In genomic region chr2:152392786-152393185, GRCm38 (mm10) we compare ENCODE assay signal across 8 mouse cellular contexts. TPM values are rescaled to one million over a fixed set of nuclear protein-coding genes. Genes with fewer than 3 reads are reported as not detected.
DNase-seq lines count a peak whose midpoint lies in the region; ATAC-seq and TF ChIP-seq lines count a peak whose summit lies in the region.

No protein-coding gene starts in this region.

- peak; percentile 66 to 70 for DNase-seq in heart, adult 18-20 months
- DNase-seq in heart, embryonic 10.5 days (ENCODE audit: low spot score), result no peak
- peak; percentile 74 for DNase-seq in 3T3-L1 (ENCODE audit: low read depth, low spot score)
- DNase-seq in Muller cell, postnatal 12 days (ENCODE audit: inconsistent ontology term), result peak; percentile 53
- peak; percentile 79 for DNase-seq in embryo, embryonic 11 days
- DNase-seq in kidney, postnatal 0 days (ENCODE audit: low spot score), result peak; percentile 94
- DNase-seq in naive thymus-derived CD4-positive, alpha-beta T cell, adult 2 months (ENCODE audit: low read depth), result peak; percentile 62
- no peak for DNase-seq in testis, postnatal 14 days (ENCODE audit: low spot score)

- ATAC-seq in kidney, postnatal 0 days (replicated peaks; ENCODE audit: low FRiP score, low read depth), result no peak

- H3K4me1 ChIP-seq in heart, embryonic 10.5 days, result peaks cover 32% of the 10 kb centered on the region
- peaks cover 15% of the 10 kb centered on the region; the same call in 1 of the 2 replicates for H3K4me1 ChIP-seq in kidney, postnatal 0 days (replicated peaks; ENCODE audit: insufficient read depth, low read length)

- H3K4me3 ChIP-seq in heart, embryonic 10.5 days, result no peak overlapping the region
- no peak overlapping the region for H3K4me3 ChIP-seq in kidney, postnatal 0 days (replicated peaks; ENCODE audit: low read depth, low read length)

- H3K27ac ChIP-seq in heart, embryonic 10.5 days, result no peak overlapping the region
- H3K27ac ChIP-seq in kidney, postnatal 0 days, result no peak overlapping the region

- 14% methylated on average over 3 of the region's 3 CpGs for WGBS in heart, embryonic 10.5 days
- WGBS in kidney, postnatal 0 days, result 14% methylated on average over 3 of the region's 3 CpGs

- H3K9ac ChIP-seq in kidney, postnatal 0 days (ENCODE audit: low read depth, low read length), result no peak overlapping the region

- H3K27me3 ChIP-seq in heart, embryonic 10.5 days (ENCODE audit: insufficient read depth, poor library complexity, severe bottlenecking), result no peaks in the 10 kb centered on the region
- H3K27me3 ChIP-seq in kidney, postnatal 0 days (ENCODE audit: insufficient read depth, low read length), result no peaks in the 10 kb centered on the region

- H3K4me2 ChIP-seq in kidney, postnatal 0 days (ENCODE audit: low read length), result no peak overlapping the region

- H3K9me3 ChIP-seq in heart, embryonic 10.5 days, result no peaks in the 10 kb centered on the region
- H3K9me3 ChIP-seq in kidney, postnatal 0 days (replicated peaks; ENCODE audit: low read length), result no peaks in the 10 kb centered on the region

- peak; percentile 83 for TF ChIP-seq CTCF in kidney, postnatal 0 days (IDR thresholded peaks at IDR 0.05; ENCODE audit: low read depth)

- 0 out of 2 replicates have a peak, but pooled peaks cover 7% of the 10 kb centered on the region for H3K36me3 ChIP-seq in heart, embryonic 10.5 days
- H3K36me3 ChIP-seq in kidney, postnatal 0 days (ENCODE audit: insufficient read depth, low read length), result no peaks in the 10 kb centered on the region

RNA-seq across cellular contexts. Expression of gene Sox12, which starts 5.1 kb away (rescaled TPM):
- total RNA-seq in heart, adult 18-20 months (2021), result 1 to 10 TPM; 5.7 to 5.8 TPM
- 6.7 and 10.5 TPM in 2 replicates for polyA plus RNA-seq in heart, embryonic 10.5 days (2016; fragmentation: Nextera tagmentation; extraction: Ambion mirVana)
- polyA plus RNA-seq in kidney, postnatal 0 days (2015; fragmentation: Nextera tagmentation; extraction: Ambion mirVana), result 8.2 and 9.2 TPM in 2 replicates

RNA-seq across cellular contexts. Expression of gene Nrsn2, which starts 16.3 kb away (rescaled TPM):
- total RNA-seq in heart, adult 18-20 months (2021), result not detected
- 3.1 and 3.3 TPM in 2 replicates for polyA plus RNA-seq in heart, embryonic 10.5 days (2016; fragmentation: Nextera tagmentation; extraction: Ambion mirVana)
- polyA plus RNA-seq in kidney, postnatal 0 days (2015; fragmentation: Nextera tagmentation; extraction: Ambion mirVana), result 0.60 and 0.68 TPM in 2 replicates

RNA-seq across cellular contexts. Expression of gene Zcchc3, which starts 22.0 kb away (rescaled TPM):
- 1 to 10 TPM; 5.0 to 5.8 TPM for total RNA-seq in heart, adult 18-20 months (2021)
- 50.6 and 71.3 TPM in 2 replicates for polyA plus RNA-seq in heart, embryonic 10.5 days (2016; fragmentation: Nextera tagmentation; extraction: Ambion mirVana)
- 28.3 and 31.0 TPM in 2 replicates for polyA plus RNA-seq in kidney, postnatal 0 days (2015; fragmentation: Nextera tagmentation; extraction: Ambion mirVana)

RNA-seq across cellular contexts. Expression of gene 6820408C15Rik, which starts 22.6 kb away (rescaled TPM):
- 1 to 10 TPM; 1.6 to 2.4 TPM for total RNA-seq in heart, adult 18-20 months (2021)
- polyA plus RNA-seq in heart, embryonic 10.5 days (2016; fragmentation: Nextera tagmentation; extraction: Ambion mirVana), result 1.2 and 1.4 TPM in 2 replicates
- polyA plus RNA-seq in kidney, postnatal 0 days (2015; fragmentation: Nextera tagmentation; extraction: Ambion mirVana), result 0.76 and 0.92 TPM in 2 replicates

RNA-seq across cellular contexts. Expression of gene Trib3, which starts 49.0 kb away (rescaled TPM):
- 1 to 10 TPM; 2.8 to 3.8 TPM for total RNA-seq in heart, adult 18-20 months (2021)
- polyA plus RNA-seq in heart, embryonic 10.5 days (2016; fragmentation: Nextera tagmentation; extraction: Ambion mirVana), result 5.1 and 5.3 TPM in 2 replicates
- polyA plus RNA-seq in kidney, postnatal 0 days (2015; fragmentation: Nextera tagmentation; extraction: Ambion mirVana), result 0.79 and 1.1 TPM in 2 replicates

Comparison
In these comparisons a context has a peak if more than half of its experiments do, and no peak if none do; other contexts are left out.
1. DNase-seq: peak in heart, adult 18-20 months (2 of 2), 3T3-L1 (single experiment), Muller cell, postnatal 12 days (single experiment), embryo, embryonic 11 days (single experiment), kidney, postnatal 0 days (single experiment) and naive thymus-derived CD4-positive, alpha-beta T cell, adult 2 months (single experiment); none in heart, embryonic 10.5 days (single experiment) and testis, postnatal 14 days (single experiment).